Mouse (Mus musculus) heart, postnatal 4 days (tissue): Measurements from ENCODE around the gene Pik3r6. TPM values are rescaled to one million over a fixed set of nuclear protein-coding genes. Genes with fewer than 3 reads are reported as not detected.

Source experiments
- DNase-seq: peaks from one replicate; pipeline ENCODE4 v3.0.0; 2021
- total RNA-seq, 2 experiments: library from RNA; stranded (reverse); gene quantifications; 2 replicates each; pipeline ENCODE4 v1.2.3; 2021

Pik3r6 gene
- total RNA-seq, 2 experiments from 2014 or later = 5.0 to 6.1 TPM

DNA sequence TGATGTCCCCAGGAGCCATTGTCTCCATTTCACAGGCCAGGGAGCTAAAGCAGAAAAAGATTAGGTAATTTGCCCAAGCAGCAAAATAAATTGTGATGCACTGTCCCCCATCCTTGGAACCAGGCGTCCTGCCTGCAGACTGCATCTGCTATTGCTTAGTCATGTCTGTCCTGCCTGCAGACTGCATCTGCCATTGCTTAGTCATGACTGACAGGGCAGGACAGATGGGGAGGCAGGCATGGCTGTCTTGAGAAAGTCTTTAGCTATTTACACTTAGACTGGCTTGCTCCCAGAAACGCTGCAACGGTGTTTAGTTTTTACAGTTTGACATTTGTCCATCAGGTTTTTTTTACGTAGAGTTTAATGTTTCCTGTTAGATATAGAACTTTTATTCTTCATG lies 33.6 kb downstream of the Pik3r6 start:
- no peak for DNase-seq

DNA sequence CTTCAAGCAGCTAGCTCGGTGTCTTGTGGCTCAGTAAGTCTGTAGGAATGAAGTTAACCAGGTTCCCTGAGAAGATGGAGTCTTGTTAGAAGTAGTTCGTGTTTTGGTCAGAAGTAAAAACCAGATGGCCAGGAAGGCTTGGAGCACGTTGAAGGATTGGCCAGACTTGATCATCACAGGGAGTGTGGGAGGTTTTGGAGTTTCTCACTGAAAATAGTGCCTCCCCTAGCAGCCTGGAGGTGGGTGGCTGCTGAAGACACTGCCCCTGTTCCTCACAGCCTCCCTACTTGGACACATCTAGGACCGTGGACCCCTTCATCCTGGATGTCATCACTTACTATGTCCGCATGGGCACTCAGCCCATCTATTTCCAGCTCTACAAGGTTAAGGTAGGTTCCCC lies 36.8 kb downstream of the Pik3r6 start:
- no peak for DNase-seq

DNA sequence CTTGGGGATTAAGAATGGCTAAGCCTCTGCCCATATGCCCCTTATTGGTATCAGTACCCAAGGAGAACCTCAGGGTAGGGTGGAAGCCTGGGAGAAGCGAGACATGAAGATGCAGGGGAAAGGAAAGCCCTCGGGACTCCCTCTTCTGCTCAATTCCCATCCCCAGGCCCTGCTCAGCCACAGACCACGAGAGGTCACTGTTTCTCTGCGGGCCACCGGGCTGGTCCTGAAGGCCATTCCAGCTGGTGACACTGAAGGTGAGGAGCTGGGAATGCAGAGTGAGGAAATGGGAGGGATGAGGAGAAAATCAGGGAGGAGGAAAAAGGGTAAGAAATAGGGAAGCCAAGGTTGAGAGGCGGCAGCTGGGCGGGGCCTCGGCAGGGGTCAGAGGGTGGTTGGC lies 41.7 kb downstream of the Pik3r6 start:
- DNase-seq = peak; percentile 77

DNA sequence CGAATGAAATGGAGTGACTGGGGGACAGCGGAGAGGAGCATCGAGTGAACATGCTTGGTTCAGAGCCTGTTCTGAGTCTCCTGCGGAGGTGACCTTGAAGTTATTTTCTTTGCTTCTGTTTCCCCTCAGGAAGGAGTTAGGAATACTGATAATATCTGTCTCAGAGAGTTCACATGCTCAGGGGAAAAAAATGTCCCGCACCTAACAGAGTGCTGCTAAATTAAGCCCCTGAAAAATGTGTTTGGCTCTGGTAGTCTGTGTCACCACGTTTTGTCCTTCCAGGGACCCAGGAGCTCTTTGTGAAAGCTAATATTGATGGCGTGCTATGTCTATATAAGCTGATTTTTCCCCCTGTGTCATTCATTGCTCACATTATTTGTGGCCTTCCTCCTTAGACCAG lies 42.4 kb downstream of the Pik3r6 start:
- no peak for DNase-seq

DNA sequence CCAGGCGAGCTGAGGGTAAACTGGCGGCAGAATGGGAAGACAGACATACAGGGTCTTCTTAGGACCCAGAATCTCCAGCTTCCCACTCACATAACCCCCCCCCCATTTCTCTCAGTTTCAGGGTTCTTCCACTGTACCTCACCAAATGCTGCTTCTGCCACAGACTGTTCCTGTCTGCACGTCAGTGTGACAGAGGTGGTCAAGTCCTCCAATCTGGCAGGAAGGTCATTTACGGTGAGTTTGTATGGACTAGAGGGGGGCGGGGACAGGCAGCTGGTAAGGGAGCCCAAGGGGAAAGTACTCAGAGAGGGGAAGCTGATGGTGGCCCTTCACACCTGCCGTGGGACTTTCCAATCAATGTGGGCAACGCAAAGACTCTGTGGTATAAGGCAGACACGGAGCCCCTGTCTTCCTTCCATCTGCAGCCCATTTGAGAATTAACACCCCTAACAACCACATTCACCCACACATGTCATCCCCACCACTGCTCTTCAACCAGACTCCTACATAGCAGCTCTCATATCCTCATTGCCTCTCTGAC lies 42.9 kb downstream of the Pik3r6 start:
- no peak for DNase-seq

DNA sequence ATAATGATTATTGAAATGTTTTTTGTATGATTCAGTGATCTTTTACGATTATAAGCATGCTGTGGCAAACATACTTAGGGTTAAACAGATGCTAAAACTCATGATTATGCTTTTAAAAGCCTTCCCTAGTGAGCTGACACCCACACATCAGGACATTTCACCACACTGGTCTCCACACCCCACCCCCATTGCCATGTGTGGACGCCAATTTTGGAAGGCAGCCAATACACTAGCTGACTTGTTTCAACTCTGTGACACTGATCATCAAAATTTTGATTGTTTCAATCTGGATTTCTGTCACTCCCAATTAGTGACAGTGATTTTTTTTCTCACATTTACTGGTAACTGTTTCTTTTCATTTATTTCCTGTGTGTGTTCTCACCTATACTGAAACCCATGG lies 44.7 kb downstream of the Pik3r6 start:
- DNase-seq = peak; percentile 36

DNA sequence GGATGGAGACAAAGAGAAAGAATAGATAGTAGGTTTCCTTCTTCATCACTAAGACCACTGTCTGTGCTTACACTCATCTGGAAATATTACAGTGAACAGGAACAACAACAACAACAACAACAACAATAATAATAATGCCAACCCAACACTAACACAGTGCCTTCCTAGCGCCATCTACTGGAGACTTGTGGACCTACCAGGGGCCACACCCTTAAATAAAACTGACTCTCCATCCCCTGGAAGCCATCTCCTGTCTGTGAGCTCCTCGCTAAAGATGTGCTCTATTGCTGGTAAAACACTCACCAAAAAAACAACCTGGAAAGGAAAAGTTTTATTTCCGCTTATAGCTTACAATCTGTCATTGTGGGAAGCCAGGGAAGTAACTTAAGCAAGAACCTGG lies 46.8 kb downstream of the Pik3r6 start:
- DNase-seq = no peak

DNA sequence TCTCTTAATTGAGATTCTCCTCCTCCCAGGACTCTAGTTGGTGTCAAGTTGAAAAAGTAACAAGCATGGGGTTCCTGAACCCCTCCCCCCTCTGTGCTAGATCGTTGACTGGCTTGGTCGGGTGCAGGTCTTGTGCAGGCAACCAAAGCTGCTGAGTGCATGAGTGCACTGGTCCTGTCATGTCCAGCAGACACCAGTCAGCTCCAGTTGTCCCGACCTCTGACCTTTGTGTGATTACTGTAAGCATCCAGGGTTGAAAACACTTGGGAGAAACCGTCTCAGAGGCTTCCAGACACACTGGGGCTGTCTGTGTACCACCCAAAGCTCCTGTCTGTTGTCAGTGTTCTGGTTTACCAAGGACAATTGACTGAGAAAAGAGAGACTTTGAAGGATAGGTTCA lies 47.5 kb downstream of the Pik3r6 start:
- DNase-seq = no peak

DNA sequence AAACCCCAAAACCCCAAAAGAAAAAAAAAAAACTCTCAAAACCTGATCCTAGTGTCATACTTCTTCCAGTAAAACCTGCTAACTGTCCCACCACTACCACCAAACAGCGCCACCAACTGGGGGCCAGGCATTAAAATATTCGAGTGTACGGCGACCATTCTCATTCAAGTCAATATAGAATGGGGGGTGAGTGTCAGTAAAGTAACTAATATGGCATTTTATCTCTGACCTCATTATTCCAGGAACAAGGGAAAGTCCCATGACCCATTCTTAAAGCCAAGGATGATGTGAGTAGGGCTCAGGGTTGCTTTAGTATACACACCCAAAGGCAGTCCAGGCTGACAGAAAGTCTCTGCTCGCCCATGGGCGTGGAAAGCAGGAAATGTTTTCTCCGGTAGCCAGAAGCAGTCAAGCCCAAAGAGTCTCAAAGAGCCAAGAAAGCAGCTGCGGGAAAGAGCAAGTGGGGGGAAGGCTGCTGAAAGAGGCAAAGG lies 51.2 kb downstream of the Pik3r6 start:
- peak; percentile 79 for DNase-seq

DNA sequence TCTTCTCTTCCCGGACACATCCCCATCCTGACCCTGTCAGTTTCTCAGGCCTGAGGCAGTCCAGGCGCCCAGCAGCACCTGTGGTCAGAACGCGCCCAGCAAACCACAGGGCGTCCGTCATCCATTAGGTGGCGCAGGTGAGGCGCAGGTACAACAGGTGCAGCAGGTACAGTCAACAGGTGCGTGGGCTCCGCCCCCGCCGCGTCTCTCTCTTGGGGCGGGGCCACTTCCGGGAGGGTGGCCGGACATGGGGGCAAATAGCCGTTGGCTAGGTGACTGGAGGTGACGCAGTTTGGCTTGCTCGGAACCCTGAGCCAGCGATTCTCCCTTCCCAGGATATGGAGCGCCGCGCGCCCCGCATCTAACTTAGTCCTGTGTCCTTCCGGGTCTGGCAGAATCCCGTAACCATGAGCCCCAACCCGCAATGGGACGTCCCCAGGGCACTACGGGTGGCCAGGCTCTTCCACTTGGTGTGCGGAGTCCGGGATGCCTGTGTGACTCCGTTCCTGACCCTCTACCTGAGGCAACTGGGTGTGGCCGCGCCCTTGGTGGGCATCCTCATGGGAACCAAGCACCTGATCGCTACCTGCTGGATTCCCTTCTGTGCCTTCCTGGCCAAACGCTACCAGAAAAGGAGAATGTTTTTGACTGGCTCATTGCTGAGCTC lies 53.2 kb downstream of the Pik3r6 start, which contains the start of gene Mfsd6l:
TSS of gene Mfsd6l (plus strand) at position 269 of the 667 bp plus-strand sequence.
- no peak for DNase-seq

DNA sequence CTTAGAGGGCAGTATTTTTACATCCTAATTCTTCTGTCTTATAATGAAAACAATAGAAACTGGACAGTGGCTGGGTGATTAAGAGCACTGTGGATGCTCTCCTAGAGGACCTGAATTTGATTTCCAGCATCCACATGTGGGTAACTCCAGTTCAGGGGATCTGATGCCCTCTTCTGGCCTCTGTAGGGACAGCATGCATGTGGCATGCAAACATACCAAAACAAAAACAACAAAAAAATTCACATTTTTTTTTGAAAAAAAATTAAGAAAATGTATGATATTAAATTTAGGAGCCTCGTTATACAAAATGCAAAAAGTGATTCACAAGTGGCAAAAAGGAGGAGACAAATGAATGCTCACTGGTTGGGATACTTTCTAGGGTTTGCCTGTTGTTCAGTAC lies 56.7 kb downstream of the Pik3r6 start:
- DNase-seq = no peak

DNA sequence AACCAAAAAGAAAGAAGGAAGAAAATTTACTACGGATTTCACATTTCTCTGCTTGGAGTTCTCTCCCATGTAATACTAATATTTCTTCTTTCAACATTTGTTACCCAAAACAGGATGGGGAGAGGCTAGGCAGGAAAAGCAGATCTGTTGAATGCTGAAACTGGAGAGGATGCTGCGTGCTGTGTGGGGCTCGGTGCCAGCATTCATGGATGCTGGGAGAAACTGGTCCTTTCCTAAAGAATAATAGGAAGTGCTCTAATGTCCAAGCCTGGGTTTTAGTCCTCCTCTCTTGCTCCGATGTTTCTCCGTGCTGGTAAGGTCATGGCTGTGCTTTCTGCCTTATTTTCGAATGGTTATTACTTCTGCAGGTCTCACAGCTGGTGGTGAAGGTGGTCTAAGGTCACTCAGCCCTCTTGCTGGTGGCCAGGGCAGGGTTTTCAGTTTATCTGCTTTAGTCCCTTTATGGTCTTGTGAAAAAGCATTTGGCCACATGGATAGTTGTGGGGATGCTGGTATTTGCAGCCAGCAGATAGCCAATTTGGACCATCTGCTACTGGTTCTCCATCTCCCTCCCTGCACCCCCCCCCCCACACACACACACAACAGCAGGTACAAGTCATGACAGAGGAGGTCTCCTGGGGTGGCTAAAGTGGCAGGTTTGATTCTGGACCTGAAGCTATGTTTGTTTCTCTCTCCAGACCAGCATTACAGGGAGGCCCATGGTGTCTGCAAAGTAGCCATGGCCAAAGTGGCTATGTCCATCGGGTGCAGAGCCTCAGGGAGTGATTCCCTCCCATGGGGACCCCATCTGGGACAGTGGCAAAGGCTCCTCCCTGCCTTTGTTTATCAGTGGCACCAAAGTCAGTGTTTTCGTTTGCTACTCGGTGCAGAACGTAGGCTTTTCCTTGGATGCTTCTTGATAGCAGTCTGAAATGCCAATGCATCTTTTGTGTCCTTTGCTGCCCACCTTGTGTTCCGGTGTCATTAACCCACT lies 59.4 kb downstream of the Pik3r6 start:
- DNase-seq = no peak

DNA sequence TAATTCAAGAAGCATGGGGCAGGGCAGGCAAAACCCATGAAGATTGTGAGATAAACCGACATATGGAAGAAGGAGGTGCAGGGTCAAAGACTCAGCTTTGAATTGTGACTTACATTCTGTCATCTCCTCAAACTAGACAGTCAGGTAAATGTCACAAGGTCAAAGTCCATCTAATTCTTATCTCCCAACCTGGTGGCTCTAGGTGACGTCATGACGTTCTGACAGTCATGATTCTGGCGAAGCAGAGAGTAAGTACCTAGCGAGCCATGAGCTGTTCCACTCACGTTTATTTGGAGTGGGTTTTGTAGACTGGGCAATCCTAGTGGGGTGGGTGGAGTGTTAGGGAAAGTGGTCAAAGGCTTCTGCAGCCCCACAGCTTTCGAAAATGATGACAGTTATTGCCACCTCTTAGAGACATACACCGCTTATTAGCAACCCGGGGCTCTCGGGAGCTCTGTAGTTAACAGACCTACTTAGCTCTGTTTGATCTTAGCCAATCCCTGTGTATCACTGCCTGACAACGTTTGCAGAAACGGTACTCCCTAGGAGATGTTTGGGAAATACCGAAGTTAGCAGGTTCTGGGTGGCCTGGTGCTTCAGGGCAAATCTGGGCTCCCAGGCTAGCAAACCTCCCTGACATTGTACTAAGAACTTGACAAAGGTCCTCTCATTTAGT lies 61.7 kb downstream of the Pik3r6 start:
- DNase-seq = no peak

DNA sequence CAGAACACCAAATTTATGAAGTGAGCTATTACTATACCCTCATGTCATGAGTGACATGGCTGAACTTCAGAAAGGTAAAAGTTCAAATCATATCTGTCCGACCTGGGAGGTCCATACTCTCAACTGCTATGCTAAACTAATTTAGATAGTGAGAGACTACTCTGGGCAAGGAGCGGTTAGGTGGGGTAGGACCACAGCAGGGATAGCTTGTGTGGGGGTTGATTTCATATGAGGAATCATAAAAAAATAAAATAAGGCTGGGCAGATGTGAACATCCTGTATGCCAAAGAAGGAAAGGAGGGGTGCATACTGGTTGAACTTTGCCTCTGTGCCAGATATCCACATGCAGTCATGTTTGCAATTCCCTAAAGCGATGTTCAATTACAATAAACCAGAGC lies 62.2 kb downstream of the Pik3r6 start:
- DNase-seq = no peak

DNA sequence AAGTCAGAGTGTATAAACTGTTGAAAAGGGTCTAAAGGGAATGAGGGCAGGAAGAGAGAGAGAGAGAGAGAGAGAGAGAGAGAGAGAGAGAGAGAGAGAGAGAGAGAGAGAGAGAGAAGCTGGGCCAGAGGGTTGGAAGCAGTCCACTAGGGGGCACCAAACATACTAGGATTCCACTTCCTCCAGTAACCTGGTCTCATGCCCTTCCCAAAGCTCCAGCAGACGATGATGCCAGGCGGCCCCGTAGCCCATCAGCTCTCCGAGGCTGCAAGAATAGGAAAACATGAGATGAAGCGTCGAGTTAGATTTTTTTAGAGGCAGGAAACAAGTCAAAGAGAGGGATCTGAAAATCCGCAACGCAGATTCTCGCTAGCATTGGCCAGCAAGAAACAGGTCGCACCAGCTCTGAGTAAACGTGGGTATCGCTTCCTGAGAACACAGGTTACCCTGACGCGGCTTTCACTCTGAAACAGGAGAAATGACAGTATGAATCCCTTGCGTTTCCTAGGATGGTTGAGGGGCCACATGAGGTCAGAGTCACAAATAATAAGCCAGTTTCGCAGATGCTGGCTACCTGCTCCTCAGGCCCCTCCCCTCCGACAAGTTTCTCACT lies 63.7 kb downstream of the Pik3r6 start:
- peak; percentile 85 for DNase-seq

DNA sequence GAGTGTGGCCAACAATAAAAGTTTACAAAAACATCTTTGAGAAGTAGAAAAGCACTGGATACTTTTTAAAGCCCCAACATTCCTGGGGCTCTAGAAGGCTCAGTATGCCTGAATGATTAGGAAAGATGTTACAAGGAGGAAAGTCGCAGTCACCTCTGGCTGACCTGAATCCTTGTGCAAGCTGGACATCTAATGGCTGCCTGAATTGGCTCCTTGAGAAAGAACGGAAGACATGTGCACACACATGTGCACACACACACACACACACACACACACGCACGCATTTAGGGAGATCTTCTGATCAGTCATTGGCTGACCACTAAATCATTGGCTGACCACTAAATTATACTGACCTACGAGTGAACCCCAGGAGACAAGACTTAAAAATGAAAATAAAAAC lies 68.0 kb downstream of the Pik3r6 start:
- DNase-seq = no peak

DNA sequence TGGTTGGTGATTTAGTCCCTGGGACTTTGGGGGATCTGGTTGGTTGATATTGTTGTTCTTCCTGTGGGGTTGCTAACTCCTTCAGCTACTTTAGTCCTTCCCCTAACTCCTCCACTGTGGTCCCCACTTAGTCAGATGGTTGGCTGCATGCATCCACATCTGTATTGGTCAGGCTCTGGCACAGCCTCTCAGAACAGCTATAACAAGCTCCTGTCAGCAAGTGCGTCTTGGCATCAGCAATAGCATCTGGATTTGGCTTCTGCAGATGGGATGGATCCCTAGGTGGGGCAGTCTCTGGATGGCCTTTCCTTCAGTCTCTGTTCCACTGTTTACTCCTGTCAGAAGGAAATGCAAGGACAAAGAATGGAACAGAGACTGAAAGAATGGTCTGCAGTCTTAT lies 74.3 kb downstream of the Pik3r6 start:
- DNase-seq = no peak

DNA sequence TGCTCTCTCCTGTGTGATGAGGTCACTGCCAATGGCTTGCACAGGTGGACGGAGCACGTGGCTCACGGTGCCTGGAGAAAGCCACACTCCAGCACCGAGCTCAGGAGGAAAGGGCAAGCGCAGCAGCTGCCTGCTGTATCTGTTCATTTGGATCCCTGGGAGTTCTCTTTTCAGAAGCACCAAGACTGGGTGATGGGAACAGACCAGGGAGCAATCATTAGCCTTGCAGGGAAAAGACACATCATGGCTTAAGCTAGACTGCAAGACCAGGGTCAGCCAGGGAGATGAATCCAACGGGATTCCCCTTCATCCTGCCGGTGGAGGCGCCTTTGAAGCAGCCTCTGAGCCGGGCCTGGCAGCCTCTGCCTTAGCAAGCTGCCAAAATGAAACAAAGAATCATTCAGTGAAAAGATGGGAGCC lies 76.7 kb downstream of the Pik3r6 start:
- peak; percentile 64 for DNase-seq

DNA sequence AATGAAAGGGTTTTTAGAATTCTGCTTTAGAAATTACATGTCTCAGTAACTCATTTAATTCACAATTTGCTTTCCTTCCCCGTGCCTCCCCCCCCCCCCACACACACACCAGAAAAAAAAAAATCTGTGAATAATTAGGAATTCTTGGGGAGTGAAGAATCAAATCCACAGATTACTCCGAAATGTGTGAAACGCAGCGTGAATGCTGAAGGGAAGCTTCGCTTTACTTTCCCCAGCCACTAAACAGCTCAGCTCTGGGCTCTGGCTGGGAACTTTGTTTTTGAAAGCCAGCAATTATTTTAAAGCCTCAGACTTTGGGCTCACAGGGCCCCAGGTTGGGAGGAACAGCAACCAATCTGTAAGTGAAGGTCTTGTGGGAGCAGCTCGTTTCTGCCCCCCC lies 77.7 kb downstream of the Pik3r6 start:
- DNase-seq = no peak

DNA sequence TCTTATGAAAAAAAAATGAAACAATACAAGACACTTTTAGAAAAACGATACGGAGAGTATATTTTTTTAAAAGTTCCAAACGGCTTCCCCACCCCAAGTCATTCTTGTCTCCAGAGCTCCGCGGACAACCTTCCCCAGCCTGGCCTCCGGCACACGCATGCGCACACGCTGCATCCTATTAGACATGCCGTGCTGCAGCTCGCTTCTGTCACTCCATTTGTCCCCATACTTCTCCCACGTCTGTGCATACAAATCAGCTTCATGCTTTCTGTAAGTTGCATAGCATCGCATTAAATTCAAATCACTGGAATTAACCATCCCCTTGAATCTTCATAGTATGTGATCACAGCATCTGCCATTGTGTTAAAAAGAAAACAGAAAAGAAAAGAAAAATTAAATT lies 80.4 kb downstream of the Pik3r6 start:
- DNase-seq = no peak

DNA sequence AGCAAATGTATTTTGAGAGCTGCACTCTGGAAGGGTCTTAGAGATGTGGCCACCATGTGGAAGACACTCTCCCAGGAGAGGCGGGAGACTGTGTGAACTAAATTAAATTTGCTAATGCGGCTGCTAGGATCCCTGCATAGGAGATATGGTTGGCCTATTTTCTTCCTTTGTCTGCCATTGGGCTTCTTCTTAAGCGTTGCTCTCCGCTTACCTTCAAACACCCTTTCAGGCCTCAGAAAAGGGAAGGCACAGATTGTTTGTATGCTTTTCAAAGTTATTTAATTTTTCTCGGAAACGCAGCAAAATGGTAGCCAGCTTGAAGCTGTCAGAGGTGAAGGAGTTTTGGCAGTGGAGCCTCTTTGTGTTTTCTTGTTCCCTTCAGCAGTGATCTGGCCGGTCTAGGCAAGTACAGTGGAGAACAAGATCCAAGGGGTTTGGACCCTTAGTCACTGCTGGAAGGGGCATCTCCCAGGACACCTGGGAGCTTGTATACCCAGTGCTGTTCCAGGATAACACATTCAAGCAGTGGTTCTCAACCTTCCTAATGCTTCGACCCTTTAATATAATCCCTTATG lies 81.2 kb downstream of the Pik3r6 start:
- peak; percentile 39 for DNase-seq

DNA sequence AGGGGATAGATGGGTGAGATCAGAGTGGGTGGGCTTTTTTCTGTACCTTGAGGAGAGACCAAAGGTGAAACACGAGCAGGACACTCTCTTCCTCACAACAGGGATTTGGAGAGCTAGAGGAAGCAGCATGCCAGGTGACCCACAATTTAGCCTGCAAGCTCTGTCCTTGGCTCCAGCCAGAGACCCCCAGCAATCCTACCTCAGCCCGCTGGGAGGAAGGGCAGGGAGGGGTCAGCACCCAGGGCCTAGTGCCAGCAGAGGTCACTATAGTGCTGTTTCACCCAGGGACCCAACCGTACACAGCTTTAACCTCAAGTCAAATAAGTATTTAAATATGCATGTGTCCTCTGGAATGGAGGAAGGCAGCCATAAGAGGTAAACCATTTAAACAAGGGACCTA lies 83.1 kb downstream of the Pik3r6 start:
- DNase-seq = peak; percentile 66
